Mouse (Mus musculus) cerebellum, postnatal 14 days (tissue): Measurements from ENCODE around the gene Cd209f.
"Not testable (repeated sequence)": the region's sequence is repeated elsewhere in the genome, so short reads cannot be mapped to it uniquely, and the experiment has no call there.

Experiments used
- DNase-seq, 2 experiments: peaks; one replicate each; pipeline ENCODE4 v3.0.0; 2021; ENCODE audit warnings: mixed read lengths in 2 of 2

Gene Cd209f

DNA sequence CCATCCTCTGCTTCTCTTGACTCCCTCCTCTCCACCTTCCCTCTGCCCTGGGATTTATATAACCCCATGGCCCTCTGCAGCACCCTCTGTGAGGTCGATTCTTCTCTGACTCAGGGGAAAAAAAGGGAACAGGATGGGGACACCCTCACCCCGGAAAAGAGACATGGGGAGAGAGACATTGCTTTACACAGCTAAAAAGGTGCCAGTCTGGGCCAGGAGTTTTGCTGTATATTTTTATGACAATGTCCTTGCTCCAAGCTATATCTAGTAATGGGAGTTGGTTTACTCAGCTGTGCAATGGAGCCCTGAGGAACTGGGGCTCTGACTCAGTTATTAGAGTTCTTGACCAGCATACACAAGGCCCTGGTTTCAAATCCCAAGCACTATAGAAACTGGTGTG is at the start of gene Cd209f:
Cd209f (minus strand) TSS at position 101 of the 400 bp plus-strand sequence.
- DNase-seq: not testable (repeated sequence)

DNA sequence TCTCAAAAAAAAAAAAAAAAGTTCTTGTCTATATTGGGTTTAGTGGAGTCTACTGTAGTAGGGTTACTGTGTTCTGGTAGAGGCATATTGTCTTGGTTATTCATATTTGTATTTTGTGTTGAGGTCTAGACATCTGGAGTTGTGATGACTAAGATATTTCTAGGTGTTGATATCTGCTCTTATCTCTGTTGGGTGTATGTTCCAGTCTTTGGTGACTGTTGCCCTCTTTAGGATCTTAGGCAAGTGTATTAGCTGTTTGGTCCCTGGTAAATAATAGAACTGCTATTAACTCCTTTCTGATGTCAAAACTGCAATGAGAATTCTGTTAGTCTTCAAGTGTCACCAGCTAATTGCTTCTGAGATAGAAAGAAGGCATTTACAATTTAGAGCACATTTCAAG is 49.2 kb upstream of the Cd209f start:
- DNase-seq: no peak

GRCm38 (mm10) chr8:4147272-4147671 is 41.6 kb upstream of the Cd209f start:
- no peak for DNase-seq

GRCm38 (mm10) chr8:4141721-4142120 is 36.1 kb upstream of the Cd209f start:
- DNase-seq: peak; percentile 12 to 25

GRCm38 (mm10) chr8:4139660-4140646 is 34.3 kb upstream of the Cd209f start:
- peak; percentile 83 to 88 for DNase-seq

- DNase-seq: no peak
These were observed 28.2 kb upstream of the Cd209f start, which contains the start of gene Cd209g for GRCm38 (mm10) chr8:4133798-4134197. Gene Cd209g (plus strand): TSS chr8:4134098.

DNA sequence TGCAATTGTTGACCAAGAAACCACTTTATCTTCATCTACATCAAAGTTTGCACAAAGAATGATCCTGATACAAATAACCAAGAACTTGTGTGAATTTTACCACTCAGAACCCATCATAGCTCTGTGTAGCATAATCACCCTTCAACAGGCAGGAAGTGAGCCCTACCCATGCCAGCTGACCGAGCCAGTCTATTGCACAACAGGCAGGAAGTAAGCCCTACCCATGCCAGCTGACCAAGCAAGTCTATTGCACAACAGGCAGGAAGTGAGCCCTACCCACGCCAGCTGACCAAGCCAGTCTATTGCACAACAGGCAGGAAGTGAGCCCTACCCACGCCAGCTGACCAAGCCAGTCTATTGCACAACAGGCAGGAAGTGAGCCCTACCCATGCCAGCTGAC is 17.1 kb downstream of the Cd209f start:
- DNase-seq: not testable (repeated sequence)

DNA sequence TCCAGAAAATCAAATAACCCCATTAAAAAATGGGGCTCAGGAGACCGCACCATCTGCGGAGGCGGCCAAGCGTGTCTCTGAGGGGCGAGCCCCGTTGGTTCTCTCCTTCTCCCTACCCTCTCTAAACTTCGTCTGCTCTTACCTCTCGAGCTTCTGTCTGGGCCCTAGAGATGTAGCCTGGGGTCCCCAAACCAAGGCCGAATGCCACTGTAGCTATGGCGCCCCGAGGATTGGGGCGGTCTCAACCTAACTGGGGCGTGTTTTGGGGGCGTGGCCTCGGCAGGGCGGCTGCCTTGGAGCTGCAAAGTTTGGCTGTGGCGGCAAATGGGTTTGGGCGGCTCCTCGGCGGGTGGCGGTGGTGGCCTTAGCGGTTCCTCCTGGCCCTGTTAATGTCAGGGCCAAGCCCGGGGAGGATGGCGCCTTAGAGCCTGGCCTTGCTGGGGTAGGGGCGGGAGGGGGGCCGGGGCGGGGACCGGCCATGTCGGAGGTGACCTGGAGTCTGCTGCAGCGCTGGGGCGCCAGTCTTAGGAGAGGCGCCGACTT is 18.4 kb downstream of the Cd209f start:
- DNase-seq: peak; percentile 10 to 12
